Mouse (Mus musculus) layer of hippocampus, adult 9-10 months (tissue): ENCODE results near the gene Tas1r3.

ENCODE experiments used
- DNase-seq: peaks from one replicate; pipeline ENCODE4 v3.0.0; 2022; ENCODE audit warnings: low spot score

Tas1r3 gene

GRCm38 (mm10) chr4:155841651-155842270 is 21.4 kb downstream of the Tas1r3 start:
- no peak for DNase-seq

- DNase-seq, result no peak
Observed at GRCm38 (mm10) chr4:155841003-155841454, 22.1 kb downstream of the Tas1r3 start.

GRCm38 (mm10) chr4:155840076-155841002 is 22.8 kb downstream of the Tas1r3 start:
- no peak for DNase-seq

GRCm38 (mm10) chr4:155839483-155839910 is 23.7 kb downstream of the Tas1r3 start, which contains the start of gene Mxra8:
Gene Mxra8, plus strand, starts transcription at chr4:155839680.
- no peak for DNase-seq

GRCm38 (mm10) chr4:155838187-155839153 is 24.7 kb downstream of the Tas1r3 start:
- DNase-seq, result no peak

GRCm38 (mm10) chr4:155837404-155838010 is 25.7 kb downstream of the Tas1r3 start:
- DNase-seq, result no peak

GRCm38 (mm10) chr4:155833836-155834235 is 29.3 kb downstream of the Tas1r3 start:
- peak; percentile 57 for DNase-seq

GRCm38 (mm10) chr4:155833234-155833633 is 29.9 kb downstream of the Tas1r3 start:
- no peak for DNase-seq

- DNase-seq, result no peak
Observed at GRCm38 (mm10) chr4:155832321-155832720, 30.8 kb downstream of the Tas1r3 start.

- no peak for DNase-seq
Observed at GRCm38 (mm10) chr4:155831831-155832230, 31.3 kb downstream of the Tas1r3 start.

- peak; percentile 82 for DNase-seq
Observed at GRCm38 (mm10) chr4:155831205-155831766, 31.9 kb downstream of the Tas1r3 start, which contains the start of gene Aurkaip1. Gene Aurkaip1, plus strand, starts transcription at chr4:155831272.

GRCm38 (mm10) chr4:155830596-155830995 is 32.6 kb downstream of the Tas1r3 start:
- DNase-seq, result no peak

- DNase-seq, result no peak
Observed at GRCm38 (mm10) chr4:155829866-155830265, 33.3 kb downstream of the Tas1r3 start.

- no peak for DNase-seq
Observed at GRCm38 (mm10) chr4:155823443-155823842, 39.7 kb downstream of the Tas1r3 start.

GRCm38 (mm10) chr4:155821025-155821424 is 42.1 kb downstream of the Tas1r3 start:
- DNase-seq, result no peak

GRCm38 (mm10) chr4:155817533-155817932 is 45.6 kb downstream of the Tas1r3 start:
- DNase-seq, result no peak

- no peak for DNase-seq
Observed at GRCm38 (mm10) chr4:155812665-155813181, 50.4 kb downstream of the Tas1r3 start.

- DNase-seq, result peak; percentile 52
Observed at GRCm38 (mm10) chr4:155811929-155812664, 51.1 kb downstream of the Tas1r3 start, which contains the start of gene Ccnl2. Gene Ccnl2, plus strand, starts transcription at chr4:155812489.
